Mouse (Mus musculus): ENCODE data around the gene Aqp11. TPM values are rescaled to one million over a fixed set of nuclear protein-coding genes. Genes with fewer than 3 reads are reported as not detected.

Aqp11 gene
- polyA plus RNA-seq, 1 experiment from 2014 or later, result 6.7 TPM

- no peak for ATAC-seq (ENCODE audit: borderline replicate concordance, extremely low read depth, low FRiP score, low TSS enrichment)
- WGBS, result 30% methylated on average over 1 of the region's 1 CpGs
Measured at GRCm38 (mm10) chr7:97741756-97742291, 3.7 kb upstream of the Aqp11 start.

DNA sequence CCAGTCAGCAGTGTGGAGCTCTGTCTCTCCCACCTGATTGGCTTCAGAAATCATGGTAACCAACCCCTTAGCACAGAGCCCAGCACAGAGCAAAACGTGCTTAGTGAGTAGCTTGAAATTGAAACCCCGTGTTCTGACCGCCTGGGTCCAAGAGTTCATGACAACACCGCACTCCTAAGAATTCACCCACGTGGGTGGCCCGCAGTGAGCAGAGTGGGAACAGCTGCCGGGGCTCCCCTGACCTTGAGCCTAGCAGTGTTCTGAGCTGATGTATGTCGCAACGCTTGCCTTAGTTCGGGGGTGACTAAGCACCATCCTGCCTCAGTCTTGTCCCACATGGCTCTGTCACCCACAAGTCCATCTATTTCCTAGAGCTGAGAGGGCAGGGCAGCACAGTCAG lies 2.9 kb upstream of the Aqp11 start:
- no peaks in the 10 kb centered on the region for H3K36me3 ChIP-seq
- H3K4me3 ChIP-seq, result no peak overlapping the region
- peak; percentile 11; the same call in 1 of the 2 replicates for ATAC-seq (ENCODE audit: borderline replicate concordance, extremely low read depth, low FRiP score, low TSS enrichment)
- H3K9ac ChIP-seq, result no peak overlapping the region
- peaks cover 15% of the 10 kb centered on the region for H3K4me1 ChIP-seq
- no peak overlapping the region for H3K4me2 ChIP-seq
- H3K27me3 ChIP-seq, result peaks cover 7% of the 10 kb centered on the region; the same call in 1 of the 2 replicates
- no peaks in the 10 kb centered on the region for H3K9me3 ChIP-seq
- no peak overlapping the region; the same call in 1 of the 2 replicates for H3K27ac ChIP-seq
- WGBS, result 40% methylated on average over 10 of the region's 10 CpGs

More at GRCm38 (mm10) chr7:97741756-97742291, 3.7 kb upstream of the Aqp11 start:
- H3K4me2 ChIP-seq, result no peak overlapping the region
- H3K9ac ChIP-seq, result no peak overlapping the region
- H3K36me3 ChIP-seq, result no peaks in the 10 kb centered on the region
- no peak overlapping the region for H3K4me3 ChIP-seq
- H3K4me1 ChIP-seq, result peaks cover 14% of the 10 kb centered on the region
- no peak overlapping the region for H3K27ac ChIP-seq
- H3K27me3 ChIP-seq, result peaks cover 7% of the 10 kb centered on the region; the same call in 1 of the 2 replicates
- no peaks in the 10 kb centered on the region for H3K9me3 ChIP-seq

DNA sequence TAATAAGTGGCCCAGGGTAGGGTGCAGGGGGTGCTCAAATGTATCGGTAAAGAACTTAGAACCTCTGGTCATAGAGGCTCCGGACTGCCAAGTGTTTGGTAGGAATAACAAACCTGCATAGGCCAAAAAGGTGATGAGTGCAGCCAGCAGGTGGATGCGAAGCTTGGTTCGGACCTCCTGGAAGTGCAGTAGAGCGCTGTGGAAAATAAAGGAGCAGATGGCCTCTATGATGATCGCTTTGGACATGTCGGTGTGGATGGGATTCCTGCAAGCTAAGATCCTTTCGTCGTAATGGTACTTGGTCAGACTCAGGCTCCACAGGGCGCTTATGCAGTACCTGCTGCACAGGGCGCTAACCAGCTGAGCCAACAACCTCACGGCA lies 842 bp downstream of the Aqp11 start:
- H3K4me1 ChIP-seq, result peaks cover 15% of the 10 kb centered on the region
- H3K9ac ChIP-seq, result peak overlapping the region; percentile 58; the same call in 1 of the 2 replicates
- peak overlapping the region; percentile 97 for H3K4me2 ChIP-seq
- 5% methylated on average over 12 of the region's 12 CpGs for WGBS
- no peaks in the 10 kb centered on the region for H3K36me3 ChIP-seq
- no peak for ATAC-seq (ENCODE audit: borderline replicate concordance, extremely low read depth, low FRiP score, low TSS enrichment)
- no peaks in the 10 kb centered on the region for H3K9me3 ChIP-seq
- H3K27ac ChIP-seq, result no peak overlapping the region
- peak overlapping the region; percentile 62 for H3K4me3 ChIP-seq
- H3K27me3 ChIP-seq, result peaks cover 7% of the 10 kb centered on the region; the same call in 1 of the 2 replicates

DNA sequence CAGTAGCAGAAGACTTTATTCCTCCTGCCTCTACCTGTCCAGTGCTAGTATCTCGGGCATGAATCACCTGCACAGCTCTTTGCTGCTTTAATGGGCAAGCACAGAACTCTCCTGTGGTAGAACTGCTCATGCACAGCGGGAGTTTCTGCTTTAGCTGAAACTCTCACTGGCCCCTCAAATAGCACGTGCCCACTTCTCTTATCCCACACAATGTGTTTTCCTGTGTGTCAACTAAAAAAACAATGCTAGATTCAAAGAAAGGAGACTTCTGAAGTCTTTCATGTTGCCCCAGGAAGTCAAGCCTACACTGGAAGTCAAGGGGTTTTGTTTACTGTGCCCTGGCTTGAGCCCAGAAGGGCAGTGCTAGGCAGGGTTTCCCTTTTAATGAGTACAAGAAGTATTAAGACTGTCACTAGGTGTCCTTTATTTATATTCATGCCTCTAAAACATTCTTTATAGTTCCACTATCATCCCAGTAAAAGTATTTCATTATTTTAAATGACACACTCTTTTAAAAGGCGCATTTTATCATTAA lies 2.1 kb downstream of the Aqp11 start:
- ATAC-seq (ENCODE audit: borderline replicate concordance, extremely low read depth, low FRiP score, low TSS enrichment), result no peak
- H3K27ac ChIP-seq, result no peak overlapping the region
- WGBS, result 40% methylated on average over 4 of the region's 4 CpGs
- H3K36me3 ChIP-seq, result no peaks in the 10 kb centered on the region
- no peak overlapping the region for H3K4me2 ChIP-seq
- no peak overlapping the region for H3K4me3 ChIP-seq
- H3K9ac ChIP-seq, result no peak overlapping the region
- no peaks in the 10 kb centered on the region for H3K9me3 ChIP-seq
- H3K27me3 ChIP-seq, result peaks cover 7% of the 10 kb centered on the region; the same call in 1 of the 2 replicates
- peaks cover 15% of the 10 kb centered on the region for H3K4me1 ChIP-seq

GRCm38 (mm10) chr7:97735021-97735420 lies 3.1 kb downstream of the Aqp11 start:
- H3K27ac ChIP-seq, result no peak overlapping the region
- H3K4me3 ChIP-seq, result no peak overlapping the region
- ATAC-seq (ENCODE audit: borderline replicate concordance, extremely low read depth, low FRiP score, low TSS enrichment), result no peak
- H3K4me2 ChIP-seq, result no peak overlapping the region
- H3K4me1 ChIP-seq, result peaks cover 9% of the 10 kb centered on the region
- H3K36me3 ChIP-seq, result no peaks in the 10 kb centered on the region
- H3K9ac ChIP-seq, result no peak overlapping the region
- peaks cover 7% of the 10 kb centered on the region; the same call in 1 of the 2 replicates for H3K27me3 ChIP-seq
- WGBS, result 68% methylated on average over 8 of the region's 8 CpGs
- no peaks in the 10 kb centered on the region for H3K9me3 ChIP-seq

GRCm38 (mm10) chr7:97733606-97734005 lies 4.5 kb downstream of the Aqp11 start:
- Histone ChIP-seq H3K9ac (no peak overlapping the region), H3K36me3 (no peaks in the 10 kb centered on the region), H3K27ac (no peak overlapping the region), H3K4me1 (peaks cover 9% of the 10 kb centered on the region), H3K4me3 (no peak overlapping the region), H3K27me3 (peaks cover 7% of the 10 kb centered on the region; the same call in 1 of the 2 replicates), H3K4me2 (no peak overlapping the region), H3K9me3 (no peaks in the 10 kb centered on the region)
- WGBS, result 79% methylated on average over 5 of the region's 5 CpGs
- ATAC-seq (ENCODE audit: borderline replicate concordance, extremely low read depth, low FRiP score, low TSS enrichment), result no peak

GRCm38 (mm10) chr7:97730427-97730826 lies 7.7 kb downstream of the Aqp11 start:
- ATAC-seq (ENCODE audit: borderline replicate concordance, extremely low read depth, low FRiP score, low TSS enrichment), result no peak
- Histone ChIP-seq H3K4me2 (no peak overlapping the region), H3K27ac (no peak overlapping the region), H3K9ac (no peak overlapping the region), H3K4me3 (no peak overlapping the region), H3K4me1 (no peaks in the 10 kb centered on the region), H3K36me3 (no peaks in the 10 kb centered on the region), H3K9me3 (no peaks in the 10 kb centered on the region), H3K27me3 (no peaks in the 10 kb centered on the region)
- 57% methylated on average over 3 of the region's 3 CpGs for WGBS

GRCm38 (mm10) chr7:97728666-97729614 lies 9.1 kb downstream of the Aqp11 start:
- H3K4me3 ChIP-seq, result no peak overlapping the region
- no peaks in the 10 kb centered on the region for H3K36me3 ChIP-seq
- no peaks in the 10 kb centered on the region for H3K9me3 ChIP-seq
- WGBS, result 75% methylated on average over 14 of the region's 14 CpGs
- H3K27me3 ChIP-seq, result no peaks in the 10 kb centered on the region
- H3K9ac ChIP-seq, result no peak overlapping the region
- no peak overlapping the region for H3K4me2 ChIP-seq
- no peaks in the 10 kb centered on the region for H3K4me1 ChIP-seq
- no peak for ATAC-seq (ENCODE audit: borderline replicate concordance, extremely low read depth, low FRiP score, low TSS enrichment)
- no peak overlapping the region for H3K27ac ChIP-seq

- Histone ChIP-seq H3K27me3 (no peaks in the 10 kb centered on the region), H3K36me3 (no peaks in the 10 kb centered on the region), H3K9me3 (no peaks in the 10 kb centered on the region), H3K9ac (no peak overlapping the region), H3K27ac (no peak overlapping the region), H3K4me3 (no peak overlapping the region), H3K4me2 (no peak overlapping the region), H3K4me1 (no peaks in the 10 kb centered on the region)
- ATAC-seq (ENCODE audit: borderline replicate concordance, extremely low read depth, low FRiP score, low TSS enrichment), result no peak
- 80% methylated on average over 7 of the region's 7 CpGs for WGBS
Measured at GRCm38 (mm10) chr7:97726778-97727177, 11.3 kb downstream of the Aqp11 start.

- Histone ChIP-seq H3K27ac (no peak overlapping the region), H3K27me3 (no peaks in the 10 kb centered on the region), H3K4me3 (no peak overlapping the region), H3K36me3 (no peaks in the 10 kb centered on the region), H3K9ac (no peak overlapping the region), H3K4me2 (no peak overlapping the region), H3K4me1 (no peaks in the 10 kb centered on the region), H3K9me3 (no peaks in the 10 kb centered on the region)
- no peak for ATAC-seq (ENCODE audit: borderline replicate concordance, extremely low read depth, low FRiP score, low TSS enrichment)
- 81% methylated on average over 7 of the region's 7 CpGs for WGBS
Measured at GRCm38 (mm10) chr7:97726080-97726479, 12.0 kb downstream of the Aqp11 start.

- no peak overlapping the region for H3K27ac ChIP-seq
- H3K4me1 ChIP-seq, result no peaks in the 10 kb centered on the region
- no peak for ATAC-seq (ENCODE audit: borderline replicate concordance, extremely low read depth, low FRiP score, low TSS enrichment)
- H3K4me3 ChIP-seq, result no peak overlapping the region
- H3K9me3 ChIP-seq, result no peaks in the 10 kb centered on the region
- peaks cover 3% of the 10 kb centered on the region; the same call in 1 of the 2 replicates for H3K36me3 ChIP-seq
- no peak overlapping the region for H3K4me2 ChIP-seq
- 94% methylated on average over 6 of the region's 6 CpGs for WGBS
- no peaks in the 10 kb centered on the region for H3K27me3 ChIP-seq
- no peak overlapping the region for H3K9ac ChIP-seq
Measured at GRCm38 (mm10) chr7:97725401-97725800, 12.7 kb downstream of the Aqp11 start.
